Mouse (Mus musculus) cerebellum, adult 11 months (tissue): ENCODE results near the gene Dnajc10.

Source experiments
- DNase-seq: peaks from one replicate; pipeline ENCODE4 v3.0.0; 2022

The Dnajc10 gene

GRCm38 (mm10) chr2:80315242-80316161, at the start of gene Dnajc10:
Gene Dnajc10, plus strand, starts transcription at chr2:80315466.
- peak; percentile 84 for DNase-seq

DNA sequence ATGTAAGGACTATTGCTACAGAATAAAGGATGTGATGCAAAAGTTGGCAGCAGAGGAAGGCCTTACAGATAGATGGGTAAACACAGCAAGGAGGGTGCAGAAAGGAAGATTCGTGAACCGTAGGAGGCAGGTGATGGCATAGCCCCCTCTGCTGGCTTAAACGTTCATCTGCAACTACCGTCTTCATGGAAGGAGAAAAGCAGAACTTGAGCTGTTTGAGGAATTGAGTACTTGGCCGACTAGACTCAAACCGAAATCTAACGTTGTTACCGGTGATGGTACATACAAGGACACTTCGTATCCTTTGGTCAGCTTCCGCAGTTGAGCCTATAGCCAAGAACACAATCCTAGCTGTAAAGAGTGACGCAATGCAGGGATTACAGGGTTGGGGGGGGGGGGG, 48.4 kb upstream of the Dnajc10 start:
- DNase-seq: peak; percentile 16

DNA sequence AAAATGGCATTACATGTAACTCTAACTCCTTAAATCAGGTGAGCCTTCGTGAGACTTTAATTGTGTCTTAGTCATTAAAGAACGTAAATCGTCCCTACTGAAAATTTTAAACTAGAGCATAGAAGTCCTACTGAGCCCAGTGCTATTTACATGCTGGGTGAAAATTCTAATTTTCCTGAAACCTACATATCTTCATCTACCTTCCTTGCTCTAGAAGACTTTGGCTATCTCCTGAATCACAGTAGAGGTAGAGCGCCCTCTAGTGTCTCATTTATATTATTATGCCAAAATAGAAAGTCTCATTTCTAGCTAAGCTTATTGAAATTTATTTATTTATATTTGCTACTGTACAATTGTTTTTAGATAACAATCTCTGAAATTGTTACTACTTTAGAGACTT, 47.2 kb upstream of the Dnajc10 start:
- no peak for DNase-seq

- DNase-seq: no peak
These were observed 43.8 kb upstream of the Dnajc10 start for GRCm38 (mm10) chr2:80271431-80271830.

DNA sequence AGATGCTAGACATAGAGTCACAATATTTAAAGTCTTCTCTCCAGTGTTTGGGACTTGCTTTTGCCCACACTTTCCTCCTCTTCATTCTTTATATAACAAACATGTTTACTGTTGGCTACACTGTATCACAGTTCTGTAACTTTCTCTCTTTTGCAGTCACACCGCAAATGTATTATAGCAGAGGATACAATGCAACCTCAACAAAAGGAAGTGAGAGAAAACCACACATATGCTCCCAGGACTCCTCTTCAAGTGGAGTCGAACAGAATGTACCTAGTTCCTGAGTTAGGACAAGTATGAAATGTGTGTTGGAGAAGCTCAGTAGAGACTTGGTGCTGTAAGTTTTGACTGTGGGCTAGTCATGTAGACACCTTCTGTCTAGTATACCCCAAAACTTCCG, 42.2 kb upstream of the Dnajc10 start:
- no peak for DNase-seq

GRCm38 (mm10) chr2:80273763-80274162, 41.5 kb upstream of the Dnajc10 start:
- no peak for DNase-seq

GRCm38 (mm10) chr2:80275136-80275535, 40.1 kb upstream of the Dnajc10 start:
- DNase-seq: no peak

DNA sequence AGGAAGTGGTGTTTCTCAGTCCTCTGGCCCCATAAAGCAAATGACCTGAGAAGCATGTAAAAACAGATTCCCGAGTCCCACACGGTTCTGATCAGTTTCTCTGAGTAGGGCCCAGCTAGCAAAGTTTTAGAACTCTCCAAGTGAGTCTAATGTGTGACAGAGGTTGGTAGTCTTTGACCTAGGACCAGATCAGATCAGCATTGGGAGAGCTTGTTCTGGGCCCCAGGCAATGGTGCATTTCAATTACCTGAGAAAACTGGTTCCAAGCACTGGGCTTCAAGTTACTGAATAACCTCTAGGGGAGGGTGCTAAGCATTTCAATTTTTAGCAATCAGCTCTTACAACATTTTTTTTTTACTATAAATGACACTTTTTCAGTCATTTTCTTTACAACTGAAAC, 33.1 kb upstream of the Dnajc10 start:
- DNase-seq: no peak

GRCm38 (mm10) chr2:80286397-80286796, 28.9 kb upstream of the Dnajc10 start:
- no peak for DNase-seq

DNA sequence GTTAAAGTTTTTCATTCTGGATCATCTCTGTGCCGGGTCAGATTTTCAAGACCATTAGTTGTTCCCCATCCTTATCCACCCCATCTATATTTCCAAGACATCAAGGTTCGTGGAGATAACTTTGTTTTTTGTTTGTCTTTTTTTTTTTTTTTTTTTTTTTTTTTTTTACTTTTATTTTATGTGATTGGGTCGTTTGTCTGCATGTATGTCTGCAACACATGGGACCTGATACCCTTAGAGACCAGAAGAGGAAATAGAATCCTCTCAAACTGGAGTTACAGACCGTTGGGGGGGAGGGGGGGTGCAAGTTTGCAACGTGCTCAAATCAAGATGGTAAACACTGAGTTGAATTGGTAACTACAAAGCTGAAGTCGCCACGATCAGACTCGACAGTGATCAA, 23.1 kb upstream of the Dnajc10 start, which contains the start of gene Prdx6b:
Prdx6b (plus strand) TSS at position 301 of the 400 bp plus-strand sequence.
- DNase-seq: no peak

DNA sequence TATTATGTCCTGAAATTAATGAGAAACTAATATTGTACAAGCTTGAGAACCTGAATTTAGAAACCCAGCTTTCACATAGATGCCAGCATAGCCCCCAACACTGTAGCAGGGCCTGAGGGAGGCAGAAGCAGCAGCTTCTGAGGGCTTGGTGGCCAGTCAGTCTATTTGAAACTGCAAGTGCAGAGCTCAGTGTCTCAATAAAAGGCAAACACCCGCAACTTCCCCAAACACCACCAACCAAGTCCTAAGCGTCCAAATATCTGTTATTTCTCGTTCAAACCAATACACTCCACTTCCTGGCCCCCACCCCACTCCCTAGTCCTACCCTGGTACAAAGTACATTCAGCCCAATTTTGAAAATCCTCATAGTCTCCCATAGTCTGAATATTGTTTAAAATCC, 16.9 kb upstream of the Dnajc10 start:
- no peak for DNase-seq

GRCm38 (mm10) chr2:80300806-80301205, 14.5 kb upstream of the Dnajc10 start:
- DNase-seq: no peak

DNA sequence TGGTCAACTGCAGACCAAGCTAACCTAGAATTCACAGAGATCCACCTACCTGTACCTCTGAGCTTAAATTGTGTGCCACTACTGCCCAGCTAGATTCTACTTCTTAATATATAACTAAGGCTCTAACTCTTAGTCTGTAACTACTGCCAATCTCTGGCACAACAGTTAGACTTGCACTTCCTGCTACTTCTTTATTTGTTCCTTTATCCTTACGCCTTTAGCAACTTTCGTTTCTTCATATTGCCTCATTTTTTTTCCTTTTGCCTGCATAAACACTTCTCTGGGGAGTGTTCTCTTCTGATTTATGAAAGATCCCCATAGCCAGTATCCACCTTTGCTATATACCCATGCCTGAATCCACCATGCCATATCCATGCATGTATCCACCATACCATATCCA, 11.3 kb upstream of the Dnajc10 start:
- DNase-seq: no peak

GRCm38 (mm10) chr2:80307701-80308100, 7.6 kb upstream of the Dnajc10 start:
- no peak for DNase-seq

- no peak for DNase-seq
These were observed 5.5 kb upstream of the Dnajc10 start for GRCm38 (mm10) chr2:80309775-80310174.

- DNase-seq: no peak
These were observed 4.5 kb upstream of the Dnajc10 start for GRCm38 (mm10) chr2:80310772-80311171.

DNA sequence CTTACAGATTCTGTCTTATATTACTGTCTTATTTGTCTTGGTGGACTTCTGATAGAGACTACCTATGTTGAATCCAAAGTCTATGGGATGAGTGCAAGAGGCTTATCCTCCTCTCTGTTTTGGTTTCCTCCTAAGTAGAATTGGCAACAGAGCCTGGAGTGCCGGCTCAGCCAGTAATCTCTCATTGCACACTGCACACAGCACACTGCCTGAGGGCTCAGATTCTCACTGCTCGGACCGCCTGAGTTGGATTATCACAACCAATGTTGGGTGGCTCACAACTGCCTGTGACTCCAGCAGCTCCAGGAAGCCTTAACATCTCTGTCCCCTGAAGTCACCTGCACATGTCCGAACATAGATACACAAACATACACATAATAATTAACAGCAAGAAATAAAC, 3.9 kb upstream of the Dnajc10 start:
- no peak for DNase-seq

- DNase-seq: no peak
These were observed 1.1 kb upstream of the Dnajc10 start for GRCm38 (mm10) chr2:80314201-80314600.

DNA sequence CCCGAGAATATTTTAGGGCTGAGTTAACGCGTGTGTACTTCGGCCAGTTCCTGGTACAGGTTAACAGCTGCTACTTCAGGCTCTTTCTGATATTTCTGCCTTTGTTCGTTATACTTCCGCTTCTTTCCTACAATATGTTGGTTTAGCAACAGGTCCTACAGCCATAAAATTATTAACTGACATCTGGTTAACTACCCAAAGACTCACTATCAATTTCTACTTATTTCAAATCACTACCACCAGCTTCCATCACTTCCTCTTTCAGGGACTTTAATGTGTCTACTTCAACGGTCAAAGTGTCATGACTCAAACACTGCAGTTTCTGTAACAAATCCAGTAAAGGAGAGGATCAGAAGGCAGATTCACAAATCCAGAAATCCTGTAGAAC, 418 bp upstream of the Dnajc10 start:
- DNase-seq: no peak

- no peak for DNase-seq
These were observed 7.6 kb downstream of the Dnajc10 start for GRCm38 (mm10) chr2:80322878-80323277.

GRCm38 (mm10) chr2:80325779-80326178, 10.5 kb downstream of the Dnajc10 start:
- DNase-seq: no peak

DNA sequence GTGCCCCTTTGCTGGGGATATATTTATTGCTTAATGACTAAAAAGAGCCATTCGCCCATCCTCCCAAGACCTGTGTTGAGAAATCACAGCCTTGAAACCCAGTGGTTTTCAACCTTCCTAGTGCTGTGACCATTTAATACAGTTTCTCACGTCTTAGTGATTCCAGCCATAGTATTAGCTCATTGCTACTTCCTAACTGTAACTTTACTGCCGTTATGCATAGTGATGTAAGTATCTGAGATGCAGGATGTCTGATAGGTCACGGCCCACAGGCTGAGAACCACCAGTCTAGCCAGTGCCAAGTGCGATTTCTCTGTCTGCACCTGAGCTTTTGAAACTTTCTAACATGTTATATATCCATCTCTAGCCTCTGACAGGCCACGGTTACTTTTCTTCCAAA, 12.0 kb downstream of the Dnajc10 start:
- no peak for DNase-seq

GRCm38 (mm10) chr2:80328961-80329653, 13.8 kb downstream of the Dnajc10 start:
- no peak for DNase-seq

DNA sequence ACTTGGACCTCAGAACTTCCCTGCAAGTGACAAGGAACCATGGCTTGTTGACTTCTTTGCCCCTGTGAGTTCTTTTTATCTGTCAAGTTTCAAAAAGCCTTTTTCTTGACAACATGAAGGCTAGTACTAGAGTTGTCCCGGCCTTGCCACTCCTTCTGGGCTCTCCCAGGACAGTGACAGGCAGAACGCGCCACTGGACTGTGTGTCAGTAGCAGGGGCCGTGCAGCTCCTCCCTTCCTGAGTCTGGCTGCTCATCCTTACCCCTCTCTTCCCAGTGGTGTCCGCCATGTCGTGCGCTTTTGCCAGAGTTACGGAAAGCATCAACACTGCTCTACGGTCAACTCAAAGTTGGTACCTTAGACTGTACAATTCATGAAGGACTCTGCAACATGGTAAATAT, 25.3 kb downstream of the Dnajc10 start:
- no peak for DNase-seq
